Mouse (Mus musculus) left cerebral cortex, postnatal 10 days (tissue): ENCODE results near the gene Slc16a10. TPM values are rescaled to one million over a fixed set of nuclear protein-coding genes. Genes with fewer than 3 reads are reported as not detected.

ENCODE experiments used
- DNase-seq, 2 experiments: peaks; one replicate each; pipeline ENCODE4 v3.0.0; 2021 to 2022; ENCODE audit warnings: low spot score in 2 of 2, mixed read lengths in 1 of 2; ENCODE audit errors: extremely low spot score in 1 of 2
- intact Hi-C: fragments of 180-260 bp; cut with DNase I; formaldehyde crosslinking; loops from one replicate; pipeline ENCODE4 v1.15.1; 2025
- total RNA-seq, 2 experiments: library from RNA; stranded (reverse); gene quantifications; 2 replicates each; pipeline ENCODE4 v1.2.3; 2021

Slc16a10 gene
- total RNA-seq: 1 to 10 TPM; 2.7 to 2.8 TPM

DNA sequence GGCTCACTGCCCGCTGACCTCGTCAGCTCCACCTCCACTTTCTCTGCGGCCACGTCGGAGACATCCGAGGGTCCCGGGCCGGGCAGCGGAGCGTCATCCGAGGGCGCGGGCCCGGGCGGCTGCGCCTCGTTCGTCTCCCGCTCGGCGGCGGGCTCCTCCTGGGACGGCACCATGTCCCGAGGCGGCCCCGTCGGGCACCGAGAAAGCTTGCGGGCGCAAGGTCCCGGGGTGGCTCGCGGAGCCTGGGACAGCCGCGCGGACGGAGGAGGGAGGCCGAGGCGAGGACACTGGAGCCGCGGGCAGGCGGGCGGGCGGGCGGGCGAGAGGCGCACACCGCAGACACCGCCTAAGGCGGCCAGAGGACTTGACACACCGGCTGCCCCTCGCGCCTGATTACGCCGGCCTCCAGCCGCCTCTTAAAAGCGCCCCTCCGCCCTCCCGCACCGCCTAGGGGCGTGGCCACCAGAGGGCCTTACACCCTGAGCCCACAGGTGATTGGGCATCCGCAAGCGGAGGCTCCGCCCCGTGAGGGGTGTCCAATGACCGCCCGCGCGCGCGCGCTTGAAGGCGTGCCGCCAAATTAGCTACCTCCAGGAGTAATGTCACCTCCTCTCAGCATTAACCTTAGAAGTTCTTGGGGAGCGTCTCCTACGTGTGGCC lies at the start of gene Slc16a10:
Gene Slc16a10 (minus strand): TSS at position 395 of the 660 bp plus-strand sequence.
- intact Hi-C loops: no loop called here
- DNase-seq: peak; percentile 86 to 95

DNA sequence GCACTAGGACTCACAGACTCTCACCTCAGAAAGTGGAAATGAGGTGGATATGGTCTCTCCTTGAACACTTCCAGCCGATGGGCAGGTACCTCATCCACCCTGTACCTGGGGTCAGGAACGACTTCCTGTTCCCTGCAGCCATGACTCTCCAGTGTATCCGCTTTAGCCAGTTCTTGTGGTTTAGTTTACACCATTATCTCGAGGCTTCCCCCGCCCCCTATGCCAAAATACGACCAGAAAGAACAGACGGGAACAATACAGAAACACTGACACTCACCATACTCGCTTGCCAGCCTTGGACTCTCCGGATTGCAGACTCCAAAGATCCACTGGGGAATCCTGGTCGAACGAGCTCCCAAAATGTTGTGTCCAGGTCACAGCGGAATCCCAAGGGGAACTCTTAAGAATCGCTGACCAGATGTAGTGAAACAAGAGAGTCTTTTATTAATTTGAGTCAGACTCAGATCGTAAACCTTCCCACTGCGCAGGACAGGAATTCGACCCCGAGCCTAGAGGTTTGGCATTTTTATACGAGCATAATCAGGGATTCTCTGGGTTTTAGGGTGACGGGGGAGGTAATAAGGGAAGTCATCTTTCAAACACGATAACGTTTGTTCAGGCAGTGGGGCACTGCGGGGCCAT lies 49.4 kb upstream of the Slc16a10 start:
- intact Hi-C loops: no loop called here
- DNase-seq: no peak

DNA sequence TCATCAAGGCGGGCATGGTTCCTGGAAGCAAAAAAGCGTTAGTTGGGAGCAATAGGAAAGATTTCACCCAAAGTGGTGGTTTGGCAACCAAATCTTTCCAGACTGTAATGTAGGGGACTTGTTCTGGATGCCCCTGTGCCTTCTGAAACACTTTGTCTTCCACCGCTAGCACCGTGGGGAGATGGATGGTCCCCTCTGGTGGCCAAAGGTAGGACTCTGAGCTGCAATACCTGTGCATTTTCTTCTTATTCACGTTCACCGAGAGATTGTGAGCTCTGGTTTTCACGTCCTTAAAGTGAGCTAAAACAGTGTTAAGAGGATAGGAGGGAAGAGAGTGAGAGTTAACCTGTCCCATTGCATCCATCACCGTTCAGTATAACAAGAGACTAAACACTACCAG lies 48.8 kb upstream of the Slc16a10 start:
- intact Hi-C loops: no loop called here
- DNase-seq: no peak

DNA sequence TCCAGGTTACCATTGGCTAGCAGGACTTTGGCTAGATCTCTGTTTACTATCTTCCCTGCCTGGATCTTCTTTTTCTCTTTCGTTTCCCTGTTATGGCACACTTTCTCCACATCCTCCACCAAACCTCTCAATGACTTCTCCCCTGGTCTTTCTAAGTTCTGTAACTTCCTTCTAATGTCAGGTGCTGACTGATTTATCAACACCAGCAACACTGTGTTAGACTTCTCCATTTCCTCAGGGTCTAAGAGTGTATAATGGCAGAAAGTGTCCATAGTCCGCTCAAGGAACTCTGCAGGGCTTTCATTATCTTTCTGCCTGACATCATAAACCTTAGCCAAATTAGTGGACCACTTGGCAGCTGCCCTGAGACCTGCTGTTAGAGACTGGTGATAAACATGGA lies 47.6 kb upstream of the Slc16a10 start:
- intact Hi-C loops: no loop called here
- DNase-seq: no peak

DNA sequence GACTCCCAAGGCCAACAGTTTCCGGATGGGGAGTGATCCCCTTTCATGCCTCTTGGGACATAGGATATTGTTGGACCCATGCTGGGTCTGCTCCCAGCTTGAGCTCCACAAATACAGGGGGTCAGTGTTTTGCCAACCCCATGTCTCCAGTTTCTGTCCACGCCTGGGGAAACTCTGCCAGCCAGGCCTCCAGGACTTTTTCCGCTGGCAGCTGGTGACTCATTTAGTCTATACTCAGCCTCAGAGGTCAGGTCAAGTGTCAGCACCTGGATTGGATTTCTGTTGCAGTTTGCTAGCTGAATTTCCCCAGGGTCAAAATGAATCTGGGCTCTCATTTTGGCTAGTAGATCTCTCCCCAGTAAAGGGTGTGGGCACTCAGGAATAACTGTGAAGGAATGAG lies 46.8 kb upstream of the Slc16a10 start:
- DNase-seq: no peak
- intact Hi-C loops: no loop called here

DNA sequence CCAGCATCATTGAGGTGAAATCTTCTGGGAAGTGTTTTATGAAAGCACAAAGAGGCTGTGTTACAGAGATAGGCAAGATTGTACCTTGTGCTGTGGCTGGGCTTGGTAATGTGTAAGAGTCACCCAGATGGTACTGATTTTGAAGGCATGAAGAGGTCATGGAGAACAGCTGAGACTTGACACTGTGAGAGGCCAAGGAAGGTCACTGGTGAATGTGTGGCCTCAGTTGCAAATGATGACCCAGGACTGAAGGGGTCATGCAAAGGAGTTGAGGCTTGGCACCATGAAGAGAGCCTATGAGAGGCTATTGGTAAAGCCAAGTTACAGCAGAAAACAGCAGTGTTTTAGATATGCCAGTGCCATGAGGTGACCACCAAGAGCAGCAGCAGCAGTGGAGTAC lies 43.9 kb upstream of the Slc16a10 start:
- DNase-seq: no peak
- intact Hi-C loops: no loop called here

DNA sequence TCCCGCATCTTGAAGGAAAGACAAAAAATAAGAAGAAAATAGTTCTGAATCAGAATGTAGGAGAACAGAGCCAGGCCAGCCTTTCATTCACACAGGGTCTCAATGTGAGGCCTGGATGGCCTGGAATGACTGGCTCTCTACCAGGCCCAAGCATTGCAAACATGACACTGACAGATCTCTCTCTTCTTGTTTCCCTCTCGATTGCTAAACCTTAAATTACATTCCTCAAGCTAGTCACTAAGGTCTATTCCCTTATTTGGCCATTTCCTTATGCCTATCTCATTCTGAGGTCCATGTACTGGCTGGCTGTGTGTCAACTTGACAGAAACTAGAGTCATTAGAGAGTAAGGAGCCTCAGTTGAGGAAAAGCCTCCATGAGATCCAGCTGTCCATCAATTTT lies 38.0 kb upstream of the Slc16a10 start:
- intact Hi-C loops: no loop called here
- DNase-seq: no peak

DNA sequence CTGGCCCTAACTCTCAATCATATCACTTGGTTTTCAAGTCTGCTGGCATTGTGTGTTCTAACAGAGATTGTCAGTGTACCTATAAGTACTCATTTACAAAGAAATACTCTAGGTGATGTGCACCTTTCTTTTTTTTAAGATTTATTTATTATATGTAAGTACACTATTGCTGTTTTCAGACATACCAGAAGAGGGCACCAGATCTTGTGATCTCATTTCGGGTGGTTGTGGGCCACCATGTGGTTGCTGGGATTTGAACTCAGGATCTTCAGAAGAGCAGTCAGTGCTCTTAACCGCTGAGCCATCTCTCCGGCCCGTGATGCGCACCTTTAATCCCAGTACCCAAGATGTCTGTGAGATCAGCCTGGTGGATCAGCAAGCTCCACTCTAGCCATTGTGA lies 37.1 kb upstream of the Slc16a10 start:
- intact Hi-C loops: no loop called here
- DNase-seq: no peak

DNA sequence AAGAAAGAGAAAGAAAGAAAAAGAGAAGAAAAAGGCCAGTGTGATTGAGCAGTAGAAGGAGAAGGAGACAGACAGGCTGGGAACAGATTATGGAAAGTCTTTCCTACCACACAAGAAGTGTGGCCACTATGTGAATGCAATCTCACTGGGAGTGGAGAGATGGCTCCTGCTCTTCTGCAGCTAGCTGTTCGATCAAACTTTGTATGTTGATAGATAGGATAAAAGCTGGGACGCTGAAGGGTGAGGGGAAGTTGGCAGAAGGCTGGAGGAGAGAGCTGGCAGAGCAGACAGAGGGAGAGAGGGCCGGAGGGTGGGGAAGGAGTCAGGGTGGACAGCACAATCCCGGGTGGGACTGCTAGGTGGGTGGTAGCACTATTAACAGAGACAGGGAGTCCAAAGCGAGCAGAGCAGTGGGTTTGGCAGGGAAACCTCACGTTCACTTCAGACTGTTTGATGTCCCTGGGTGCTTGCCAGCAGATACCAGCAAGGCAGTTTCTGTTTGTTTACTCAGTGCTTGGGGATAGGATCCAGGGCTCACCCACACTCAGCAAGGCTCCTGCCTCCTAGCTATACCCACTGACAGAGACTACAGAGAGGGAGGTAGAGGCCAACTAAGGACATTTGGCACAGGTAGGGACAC lies 35.4 kb upstream of the Slc16a10 start:
- intact Hi-C loops: no loop called here
- peak; percentile 35 to 64 for DNase-seq

DNA sequence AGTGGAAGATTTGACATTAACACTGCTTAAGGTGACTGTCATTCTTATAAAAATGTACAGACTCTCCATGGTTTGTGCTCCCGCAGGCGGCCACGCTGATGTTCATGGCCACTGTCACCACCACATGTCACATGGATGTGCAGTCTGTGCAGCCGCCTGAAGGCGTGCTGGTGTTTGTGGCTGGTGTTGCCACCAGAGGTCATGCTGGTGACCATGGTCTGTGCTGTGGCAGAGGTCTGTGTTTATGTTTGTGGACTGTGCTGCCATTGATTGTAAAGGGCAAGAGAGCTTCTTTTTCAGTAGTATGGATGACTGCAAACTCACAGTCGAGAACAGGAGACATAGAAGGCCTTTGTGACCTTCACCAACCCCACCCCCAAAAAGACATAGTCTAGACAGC lies 30.1 kb upstream of the Slc16a10 start:
- intact Hi-C loops: no loop called here
- no peak for DNase-seq

DNA sequence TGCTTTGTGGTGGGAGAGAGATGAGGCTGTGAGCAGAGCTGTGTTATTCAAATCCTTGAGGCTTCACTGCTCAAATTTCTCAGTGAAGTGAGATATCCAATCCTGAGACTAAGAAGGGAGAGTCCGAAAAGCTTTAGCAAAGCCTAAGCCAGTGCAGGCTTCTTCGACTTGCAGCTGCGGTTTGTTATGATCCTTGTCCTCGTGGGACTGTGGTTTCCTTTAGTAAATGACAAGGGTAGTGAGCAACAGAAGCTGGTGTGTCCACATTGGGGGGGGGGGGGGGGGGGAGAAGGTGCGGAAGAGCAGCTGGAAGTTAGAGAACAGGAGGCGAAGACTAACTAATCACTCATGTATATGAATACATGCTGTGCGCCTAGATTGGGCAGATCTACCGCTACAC lies 29.2 kb upstream of the Slc16a10 start:
- intact Hi-C loops: no loop called here
- DNase-seq: no peak

DNA sequence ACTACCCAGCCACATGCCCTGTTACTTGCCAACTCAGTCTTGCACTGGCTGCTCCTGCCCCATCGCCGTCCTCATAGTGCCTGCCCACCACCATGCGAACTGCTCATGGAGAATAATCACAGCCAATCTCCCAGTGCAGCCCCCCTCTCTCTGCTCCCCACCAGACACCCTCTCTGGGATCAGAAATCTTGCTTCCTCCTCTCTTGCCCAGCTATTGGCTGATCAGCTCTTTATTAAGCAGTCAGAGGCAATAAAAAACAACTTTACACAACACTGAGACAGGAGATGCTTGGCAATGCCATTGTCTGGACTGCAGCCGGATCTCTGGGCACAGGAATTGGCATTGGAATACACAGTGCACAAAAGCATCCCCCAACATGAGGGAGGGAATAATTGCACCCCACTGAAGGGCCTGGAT lies 28.1 kb upstream of the Slc16a10 start:
- no peak for DNase-seq
- intact Hi-C loops: no loop called here

DNA sequence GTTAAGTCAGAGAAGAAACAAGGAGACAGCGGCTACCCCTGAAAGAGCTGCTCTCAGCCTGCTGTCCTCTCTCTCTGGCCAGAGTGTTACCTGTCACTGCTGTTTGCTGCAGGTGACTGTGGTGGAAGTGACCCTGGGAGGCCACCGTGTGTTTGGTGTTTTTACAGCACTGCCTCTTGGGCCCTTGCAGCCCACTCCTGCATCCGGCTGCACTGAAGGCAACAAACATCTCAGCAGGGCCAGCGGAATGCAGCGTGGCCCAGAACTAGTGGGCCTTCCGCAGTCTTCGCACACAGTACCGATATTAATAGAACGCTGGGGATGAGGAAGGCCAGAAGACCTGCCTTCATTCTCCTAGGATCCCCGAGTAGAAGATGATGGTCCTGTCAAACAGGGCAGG lies 27.5 kb upstream of the Slc16a10 start:
- DNase-seq: no peak
- intact Hi-C loops: no loop called here

DNA sequence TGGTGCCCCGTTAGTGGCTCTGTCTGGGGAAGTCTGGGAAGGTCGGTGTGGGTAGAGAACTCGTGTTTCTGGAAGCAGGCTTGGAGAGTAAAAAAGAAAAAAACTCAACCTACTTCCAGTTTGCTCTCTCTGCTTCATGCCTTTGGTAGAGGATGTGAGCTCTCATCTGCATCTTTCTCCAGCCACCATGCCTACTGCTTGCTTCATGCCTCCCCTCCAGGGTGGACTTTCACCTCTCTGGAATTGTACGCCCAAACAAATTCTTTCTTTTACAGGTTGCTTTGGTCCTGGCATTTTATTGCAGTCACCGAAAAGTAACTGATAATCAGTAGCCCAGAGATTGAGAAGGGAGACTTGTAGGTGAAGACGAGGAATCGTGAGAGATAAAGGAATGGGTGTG lies 27.0 kb upstream of the Slc16a10 start:
- intact Hi-C loops: no loop called here
- DNase-seq: no peak

DNA sequence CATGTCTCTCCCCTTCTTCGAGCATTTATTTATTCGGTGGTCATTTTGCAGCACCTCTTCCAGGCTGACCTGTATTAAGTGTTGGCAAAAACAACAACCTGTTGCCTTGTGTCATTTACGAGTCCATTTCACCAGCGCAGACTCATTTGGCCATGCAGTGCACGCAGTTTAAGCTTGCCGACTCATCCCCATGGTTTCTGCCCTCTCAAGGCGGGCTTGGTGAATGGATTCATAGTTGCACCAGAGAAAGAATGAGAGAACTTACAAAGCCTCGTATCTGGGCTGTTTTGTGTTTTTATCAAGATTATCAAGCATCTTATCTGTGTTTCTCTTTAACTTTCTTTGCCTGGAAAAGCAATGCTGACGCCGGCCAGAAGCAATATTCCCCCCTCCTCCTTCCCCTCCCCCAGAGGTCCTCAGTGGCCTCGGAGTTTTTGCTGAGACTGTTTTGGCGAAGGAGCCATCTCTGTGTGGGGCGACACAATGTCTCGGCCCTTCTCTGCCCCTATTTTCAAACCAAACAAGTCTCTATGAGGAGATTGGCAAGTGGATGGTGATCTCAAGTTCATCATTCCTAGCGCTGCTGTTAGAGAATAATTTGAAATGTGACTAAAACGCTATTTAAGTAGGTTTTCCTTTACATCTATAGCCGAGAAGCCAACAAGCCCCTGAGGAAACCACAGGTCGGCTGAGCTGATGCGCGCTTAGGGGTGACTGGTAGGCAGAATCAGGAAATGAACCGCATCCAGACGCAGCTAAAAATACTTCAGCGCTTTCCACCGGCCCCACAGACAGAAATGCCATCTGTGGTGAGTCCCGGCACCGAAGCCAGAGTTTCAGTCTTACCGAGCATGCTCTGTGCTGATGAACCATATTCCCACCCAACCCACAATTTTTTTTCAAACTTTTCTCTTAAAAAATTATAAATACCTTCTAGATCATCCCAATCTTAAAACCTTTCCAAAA lies 22.6 kb upstream of the Slc16a10 start:
- intact Hi-C loops: no loop called here
- DNase-seq: peak; percentile 52 to 67

DNA sequence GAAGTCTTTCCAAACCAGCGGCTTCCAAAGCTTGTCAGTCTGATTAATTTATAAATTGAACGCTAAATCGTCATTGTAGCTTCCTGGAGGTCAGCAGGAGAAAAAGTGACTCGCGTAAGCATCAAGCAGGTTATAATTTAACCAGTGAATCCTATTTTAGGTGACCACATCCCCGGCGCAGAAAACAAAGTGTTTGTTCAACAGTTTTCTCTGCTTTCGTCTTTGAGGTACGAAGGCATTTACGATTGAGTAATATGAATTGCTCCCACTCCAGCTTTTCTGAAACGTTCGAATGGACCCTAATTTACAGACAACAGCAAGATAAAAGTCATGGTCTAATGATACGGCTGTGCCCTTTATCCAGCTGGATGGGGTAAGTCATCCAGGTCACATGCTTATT lies 21.9 kb upstream of the Slc16a10 start:
- intact Hi-C loops: no loop called here
- no peak for DNase-seq

DNA sequence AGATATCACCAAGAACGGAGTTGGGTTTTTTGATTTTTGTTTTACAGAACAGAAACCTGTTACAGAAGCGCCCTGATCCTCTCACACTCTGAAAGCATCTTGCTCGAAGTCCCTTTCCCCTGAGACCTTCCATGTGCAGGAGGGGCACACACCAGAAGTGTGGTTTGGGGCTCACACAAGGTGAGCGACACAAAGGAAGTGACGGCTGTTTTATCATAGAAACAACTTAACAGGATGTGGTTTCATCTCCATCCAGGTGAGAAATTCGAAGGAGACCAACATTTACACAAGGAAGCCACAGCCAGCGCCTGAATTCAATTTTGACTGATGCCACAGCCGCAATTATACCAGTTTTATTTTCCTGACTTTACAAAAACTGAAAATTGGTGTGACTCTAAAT lies 21.3 kb upstream of the Slc16a10 start:
- intact Hi-C loops: no loop called here
- no peak for DNase-seq

DNA sequence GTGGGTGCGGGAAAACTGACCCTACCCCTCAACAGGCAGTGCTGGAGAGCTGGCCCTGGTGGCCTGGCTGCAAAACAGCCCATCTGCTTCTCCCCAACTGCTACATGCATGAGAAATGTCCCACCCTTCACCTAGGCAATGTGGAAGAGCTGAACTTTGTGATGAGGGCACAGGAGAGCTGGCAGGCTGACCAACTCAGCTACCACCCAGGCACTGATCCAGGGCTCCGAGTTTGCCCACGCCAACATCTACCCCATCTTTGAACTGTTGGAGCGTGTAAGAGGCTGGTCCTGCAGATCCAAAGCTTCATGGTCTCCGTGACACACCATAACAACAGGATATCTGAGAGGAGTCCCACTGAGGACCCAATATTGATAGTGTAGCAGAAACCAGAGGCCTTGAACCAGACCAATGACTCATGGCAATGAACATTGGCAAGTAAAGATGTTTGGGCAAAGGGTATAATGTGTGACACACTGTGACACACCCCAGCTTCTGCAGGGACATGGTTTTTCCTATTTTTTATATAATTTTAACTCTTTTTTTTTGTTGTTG lies 19.7 kb upstream of the Slc16a10 start:
- intact Hi-C loops: no loop called here
- no peak for DNase-seq

DNA sequence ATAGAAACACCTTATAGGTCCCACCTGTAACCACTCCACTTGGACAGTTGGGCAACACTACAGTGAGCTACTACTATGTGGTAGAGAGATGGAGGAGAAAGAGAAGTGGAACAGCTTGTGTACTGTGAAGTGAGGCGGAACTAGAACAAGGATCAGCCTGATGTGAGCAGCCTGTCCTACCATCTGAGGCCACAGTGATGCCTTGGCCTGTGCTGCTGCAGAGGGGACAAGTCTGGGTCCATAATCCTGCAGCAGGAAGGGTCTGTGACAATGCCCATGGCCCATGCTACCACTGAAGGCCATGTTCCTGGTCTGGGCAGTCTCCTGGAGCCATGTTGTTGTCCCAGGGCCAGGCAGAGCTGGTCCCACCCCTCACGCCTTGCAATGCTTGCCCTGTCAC lies 19.2 kb upstream of the Slc16a10 start:
- intact Hi-C loops: no loop called here

More for the DNA sequence above, 19.2 kb upstream of the Slc16a10 start:
- no peak for DNase-seq
